Mouse (Mus musculus) leukemia stem cell, adult 10-12 weeks (primary cell): ENCODE measurements around the gene Ppp2r1a. TPM values are rescaled to one million over a fixed set of nuclear protein-coding genes. Genes with fewer than 3 reads are reported as not detected.

ENCODE experiments used
- polyA plus RNA-seq: library from polyadenylated mRNA; stranded (reverse); fragments of >175 nt; gene quantifications from 2 replicates; pipeline ENCODE4 v1.2.3, GENCODE M21; 2012; ENCODE audit warnings: low replicate concordance

The Ppp2r1a gene
- 31.3 and 241 TPM in 2 replicates for polyA plus RNA-seq

GRCm38 (mm10) chr17:20944985-20945891 is at the start of gene Ppp2r1a:
TSS of gene Ppp2r1a (plus strand) at chr17:20945311.

GRCm38 (mm10) chr17:20904991-20905390 is 40.1 kb upstream of the Ppp2r1a start, which contains the start of gene Vmn1r231:
TSS of gene Vmn1r231 (minus strand) at chr17:20905091.

GRCm38 (mm10) chr17:20919614-20920013 is 25.5 kb upstream of the Ppp2r1a start, which contains the start of gene Vmn1r232:
TSS of gene Vmn1r232 (minus strand) at chr17:20919714.

GRCm38 (mm10) chr17:20996364-20996763 is 51.3 kb downstream of the Ppp2r1a start, which contains the start of gene Vmn1r233:
TSS of gene Vmn1r233 (minus strand) at chr17:20996464.

GRCm38 (mm10) chr17:21008382-21009331 is 63.5 kb downstream of the Ppp2r1a start, which contains the start of gene Zfp160:
TSS of gene Zfp160 (plus strand) at chr17:21008903.

Other genes with a start within 250 kb of the Ppp2r1a start
- gene Vmn1r227, start 215.5 kb upstream of the Ppp2r1a start, polyA plus RNA-seq: not detected in 2 replicates
- not detected in 2 replicates for gene Vmn1r228, start 159.2 kb upstream of the Ppp2r1a start, polyA plus RNA-seq
- gene Vmn1r229, start 133.8 kb upstream of the Ppp2r1a start, polyA plus RNA-seq: not detected in 2 replicates
- not detected in 2 replicates for gene Vmn1r230, start 104.9 kb upstream of the Ppp2r1a start, polyA plus RNA-seq
- not detected in 2 replicates for gene Vmn1r231, start 40.2 kb upstream of the Ppp2r1a start, polyA plus RNA-seq
- gene Vmn1r232, start 25.6 kb upstream of the Ppp2r1a start, polyA plus RNA-seq: not detected in 2 replicates
- not detected in 2 replicates for gene Vmn1r233, start 51.2 kb downstream of the Ppp2r1a start, polyA plus RNA-seq
- 0.38 and 1.3 TPM in 2 replicates for gene Zfp160, start 63.6 kb downstream of the Ppp2r1a start, polyA plus RNA-seq